Mouse (Mus musculus) intestine, embryonic 15.5 days (tissue): Measurements from ENCODE around the gene Endov. TPM values are rescaled to one million over a fixed set of nuclear protein-coding genes. Genes with fewer than 3 reads are reported as not detected.

Source experiments
- ATAC-seq: fragments of 200-750 bp; cut with Nextera tagmentation; 2 replicates; pipeline ENCODE4 v1.8.0; 2017; ENCODE audit warnings: moderate TSS enrichment, moderate library complexity
- H3K27ac ChIP-seq: fragments of 300-500 bp; sonication (generic); 2 replicates; pipeline ENCODE4 v1.5.1; 2015; ENCODE audit warnings: mild to moderate bottlenecking, inconsistent platforms
- H3K27me3 ChIP-seq: fragments of 300-500 bp; sonication (generic); replicated peaks from 2 replicates; pipeline ENCODE4 v1.6.1; 2015; ENCODE audit warnings: inconsistent platforms
- H3K36me3 ChIP-seq: fragments of 300-500 bp; sonication (generic); 2 replicates; pipeline ENCODE4 v1.6.1; 2015; ENCODE audit warnings: inconsistent platforms
- H3K4me1 ChIP-seq: fragments of 300-500 bp; sonication (generic); replicated peaks from 2 replicates; pipeline ENCODE4 v1.6.1; 2015; ENCODE audit warnings: inconsistent platforms
- H3K4me2 ChIP-seq: fragments of 300-500 bp; sonication (generic); replicated peaks from 2 replicates; pipeline ENCODE4 v1.6.1; 2015; ENCODE audit warnings: mild to moderate bottlenecking, inconsistent platforms
- H3K4me3 ChIP-seq: fragments of 300-500 bp; sonication (generic); replicated peaks from 2 replicates; pipeline ENCODE4 v1.5.1; 2015; ENCODE audit warnings: inconsistent platforms
- H3K9ac ChIP-seq: fragments of 300-500 bp; sonication (generic); 2 replicates; pipeline ENCODE4 v1.6.1; 2015; ENCODE audit warnings: inconsistent platforms
- H3K9me3 ChIP-seq: fragments of 300-500 bp; sonication (generic); 2 replicates; pipeline ENCODE4 v1.6.1; 2016; ENCODE audit warnings: inconsistent platforms
- WGBS: fragments of 180-500 bp; shearing (Covaris S2); methylation state at CpG from one replicate; pipeline ENCODE4 v1.1.7; 2015; 5-methylcytosine and 5-hydroxymethylcytosine counted together
- polyA plus RNA-seq: library from polyadenylated mRNA; unstranded; fragments of >200 nt; fragmentation: Nextera tagmentation; extraction: Ambion mirVana; gene quantifications from 2 replicates; pipeline ENCODE4 v1.2.1, GENCODE M21; 2015

Endov gene
- polyA plus RNA-seq, 1 experiment from 2014 or later: 15.6 TPM

DNA sequence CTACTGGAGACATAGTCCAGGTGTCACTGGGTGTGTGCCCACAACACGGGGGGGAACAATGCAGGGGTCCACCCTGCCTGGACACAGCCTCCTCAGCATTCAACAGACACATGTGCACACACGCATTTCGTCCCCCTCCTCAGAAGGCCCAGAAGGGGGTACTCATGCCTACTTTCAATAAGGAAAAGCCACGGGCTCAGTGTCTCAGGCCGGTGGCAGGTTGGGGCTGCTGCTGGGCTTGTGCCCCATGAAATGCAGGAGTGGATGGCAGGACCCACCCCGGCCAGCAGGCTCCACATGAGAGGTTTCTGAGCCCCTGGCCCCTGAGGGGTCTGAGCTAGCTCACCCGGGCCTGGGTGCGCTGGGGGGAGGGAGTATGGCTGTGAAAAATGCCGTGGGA, 49.9 kb downstream of the Endov start:
- no peak overlapping the region for H3K4me3 ChIP-seq
- no peak overlapping the region for H3K27ac ChIP-seq
- ATAC-seq: no peak
- H3K4me1 ChIP-seq: peaks cover 3% of the 10 kb centered on the region; the same call in 1 of the 2 replicates
- H3K4me2 ChIP-seq: no peak overlapping the region
- H3K27me3 ChIP-seq: peaks cover 47% of the 10 kb centered on the region
- WGBS: 79% methylated on average over 9 of the region's 9 CpGs
- H3K36me3 ChIP-seq: no peaks in the 10 kb centered on the region
- H3K9me3 ChIP-seq: no peaks in the 10 kb centered on the region
- no peak overlapping the region for H3K9ac ChIP-seq

DNA sequence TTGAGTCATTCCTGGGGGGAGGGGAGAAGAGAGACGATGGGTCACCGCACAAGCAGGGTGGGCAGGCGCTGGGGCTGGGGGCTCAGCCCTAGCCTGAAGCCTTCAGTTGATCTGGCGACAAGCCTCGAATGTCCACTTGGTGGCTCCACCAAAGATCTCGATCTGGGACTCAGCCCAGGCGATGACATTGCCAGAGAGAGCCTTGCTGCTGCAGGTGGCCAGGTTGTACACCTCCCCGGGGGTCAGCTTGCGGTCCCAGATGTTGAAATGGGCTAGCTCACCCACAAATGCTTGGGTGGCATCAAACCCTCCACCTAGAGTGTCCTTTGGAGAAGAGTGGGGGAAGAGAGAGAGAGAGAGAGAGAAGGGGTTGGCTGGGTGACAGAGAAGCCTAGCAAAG, 51.2 kb downstream of the Endov start:
- Histone ChIP-seq H3K27me3 (peaks cover 60% of the 10 kb centered on the region), H3K9ac (no peak overlapping the region), H3K9me3 (no peaks in the 10 kb centered on the region), H3K36me3 (no peaks in the 10 kb centered on the region), H3K4me3 (no peak overlapping the region), H3K4me1 (peaks cover 16% of the 10 kb centered on the region), H3K4me2 (no peak overlapping the region), H3K27ac (no peak overlapping the region)
- no peak for ATAC-seq
- WGBS: 51% methylated on average over 9 of the region's 9 CpGs

- H3K9me3 ChIP-seq: no peaks in the 10 kb centered on the region
- H3K4me1 ChIP-seq: peaks cover 21% of the 10 kb centered on the region
- H3K36me3 ChIP-seq: no peaks in the 10 kb centered on the region
- WGBS: 72% methylated on average over 5 of the region's 5 CpGs
- no peak overlapping the region for H3K4me2 ChIP-seq
- H3K9ac ChIP-seq: no peak overlapping the region
- ATAC-seq: no peak
- no peak overlapping the region for H3K4me3 ChIP-seq
- H3K27ac ChIP-seq: no peak overlapping the region
- H3K27me3 ChIP-seq: peaks cover 65% of the 10 kb centered on the region
Observed at GRCm38 (mm10) chr11:119542886-119543285, 51.7 kb downstream of the Endov start.

DNA sequence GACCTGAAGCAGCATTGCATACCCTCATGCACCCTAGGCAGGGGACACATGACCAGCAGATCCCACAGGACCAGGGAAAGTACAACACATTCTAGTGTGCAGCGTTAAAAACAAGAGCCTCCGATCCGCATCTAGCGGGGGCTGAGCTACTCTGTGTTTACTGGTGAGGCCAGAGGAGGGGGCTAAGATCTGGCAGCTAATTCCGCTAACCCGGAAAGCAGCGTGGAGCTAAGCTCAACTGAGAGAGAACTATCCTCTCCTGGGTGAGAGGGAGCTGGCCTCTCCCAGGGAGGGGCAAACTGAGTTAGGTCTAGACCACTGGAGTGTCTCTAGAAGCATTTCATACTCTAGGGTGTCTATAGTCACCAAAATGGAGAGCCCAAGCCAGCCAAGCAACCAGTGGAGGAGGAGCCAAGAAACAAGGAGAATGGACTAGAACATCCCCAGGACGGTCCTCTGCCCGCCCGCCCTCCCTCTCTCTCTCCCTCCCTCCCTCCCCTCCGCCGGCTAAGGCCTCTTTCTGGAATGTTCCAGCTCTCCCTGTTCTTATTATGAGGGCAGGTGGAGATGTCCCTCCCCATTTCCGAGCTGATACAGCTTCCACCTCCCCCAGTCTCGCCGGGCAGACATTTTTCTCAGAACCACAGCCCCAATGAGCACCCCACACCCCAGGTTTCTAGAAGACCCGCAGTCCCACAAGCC, 52.8 kb downstream of the Endov start:
- H3K4me1 ChIP-seq: peaks cover 32% of the 10 kb centered on the region
- no peak for ATAC-seq
- no peak overlapping the region for H3K9ac ChIP-seq
- no peak overlapping the region for H3K4me2 ChIP-seq
- no peak overlapping the region for H3K4me3 ChIP-seq
- 47% methylated on average over 16 of the region's 16 CpGs for WGBS
- H3K9me3 ChIP-seq: no peaks in the 10 kb centered on the region
- H3K27ac ChIP-seq: no peak overlapping the region
- no peaks in the 10 kb centered on the region for H3K36me3 ChIP-seq
- peaks cover 76% of the 10 kb centered on the region for H3K27me3 ChIP-seq

GRCm38 (mm10) chr11:119544518-119545105, 53.5 kb downstream of the Endov start:
- H3K27me3 ChIP-seq: peaks cover 82% of the 10 kb centered on the region
- no peak overlapping the region for H3K4me2 ChIP-seq
- H3K9me3 ChIP-seq: no peaks in the 10 kb centered on the region
- no peak for ATAC-seq
- no peak overlapping the region for H3K4me3 ChIP-seq
- H3K4me1 ChIP-seq: peaks cover 38% of the 10 kb centered on the region
- no peak overlapping the region for H3K9ac ChIP-seq
- H3K27ac ChIP-seq: no peak overlapping the region
- no peaks in the 10 kb centered on the region for H3K36me3 ChIP-seq
- WGBS: 86% methylated on average over 15 of the region's 15 CpGs

DNA sequence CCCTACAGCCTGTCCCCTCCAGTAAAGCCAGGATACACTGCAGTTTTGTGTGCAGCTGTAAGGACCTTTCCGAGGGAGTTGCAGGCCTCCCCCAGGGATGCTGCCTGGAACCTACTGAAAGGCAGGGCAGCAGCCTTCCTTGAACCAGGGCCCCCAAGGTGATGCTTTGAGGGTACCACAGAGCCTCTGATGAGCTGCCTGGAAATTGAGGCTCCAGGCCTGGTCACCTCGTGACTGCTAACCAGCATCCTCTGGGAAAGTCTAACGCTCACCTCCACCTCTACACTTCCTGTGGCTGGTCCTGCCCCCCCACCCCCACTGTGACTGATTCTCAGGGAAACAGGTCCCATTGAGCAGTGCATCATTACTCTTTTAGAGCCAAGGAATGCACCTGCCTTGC, 54.1 kb downstream of the Endov start:
- Histone ChIP-seq H3K27ac (no peak overlapping the region), H3K9me3 (no peaks in the 10 kb centered on the region), H3K4me2 (no peak overlapping the region), H3K4me1 (peaks cover 39% of the 10 kb centered on the region), H3K27me3 (peaks cover 84% of the 10 kb centered on the region), H3K4me3 (no peak overlapping the region), H3K9ac (no peak overlapping the region), H3K36me3 (no peaks in the 10 kb centered on the region)
- 63% methylated on average over 3 of the region's 3 CpGs for WGBS
- ATAC-seq: no peak

- H3K4me1 ChIP-seq: peaks cover 39% of the 10 kb centered on the region
- H3K27me3 ChIP-seq: peaks cover 84% of the 10 kb centered on the region
- H3K9ac ChIP-seq: 0 out of 2 replicates have a peak overlapping the region, but pooled peaks have one; percentile 2
- H3K27ac ChIP-seq: no peak overlapping the region
- no peak for ATAC-seq
- no peaks in the 10 kb centered on the region for H3K36me3 ChIP-seq
- H3K4me3 ChIP-seq: peak overlapping the region; percentile 59
- H3K9me3 ChIP-seq: no peaks in the 10 kb centered on the region
- peak overlapping the region; percentile 100 for H3K4me2 ChIP-seq
- 5% methylated on average over 10 of the region's 10 CpGs for WGBS
Observed at GRCm38 (mm10) chr11:119545741-119546495, 54.8 kb downstream of the Endov start.

DNA sequence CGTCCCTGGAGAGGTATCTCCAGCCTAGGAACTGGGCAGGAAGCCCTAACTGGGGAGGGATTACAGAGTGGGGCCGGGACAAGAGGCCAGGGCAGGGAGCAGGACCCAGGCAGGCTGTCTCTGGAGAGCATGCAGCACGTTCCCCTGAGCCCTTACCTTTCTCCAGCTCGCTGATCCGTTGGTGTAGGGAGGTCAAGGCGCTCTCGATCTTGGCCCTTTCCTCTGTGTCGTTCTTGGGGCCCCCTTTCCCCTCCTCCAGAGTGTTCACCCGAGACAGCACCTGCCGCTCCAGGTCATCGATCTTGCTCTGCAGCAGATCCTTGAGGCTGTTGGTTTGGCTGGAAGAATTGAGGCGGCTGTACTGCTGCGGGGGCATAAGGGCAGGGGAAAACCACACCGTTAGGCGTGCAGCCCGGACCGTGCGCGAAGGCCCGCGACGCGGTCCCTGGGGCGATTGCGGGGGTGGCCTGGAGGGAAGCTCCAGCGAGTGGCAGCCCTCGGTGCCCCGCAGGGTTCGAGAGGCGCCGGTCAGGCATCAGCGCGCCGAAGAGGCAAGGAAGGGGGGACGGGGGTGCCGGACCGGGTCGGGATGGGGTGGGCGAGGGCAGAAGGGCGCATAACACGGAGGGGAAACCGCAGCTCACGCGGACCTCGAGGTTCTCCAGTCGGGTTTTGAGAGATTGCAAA, 55.5 kb downstream of the Endov start:
- no peaks in the 10 kb centered on the region for H3K36me3 ChIP-seq
- under 1% methylated on average over 46 of the region's 46 CpGs for whole genome bisulfite sequencing
- ATAC-seq: no peak
- H3K4me1 ChIP-seq: peaks cover 39% of the 10 kb centered on the region
- H3K9me3 ChIP-seq: no peaks in the 10 kb centered on the region
- H3K27me3 ChIP-seq: peaks cover 88% of the 10 kb centered on the region
- H3K9ac ChIP-seq: peak overlapping the region; percentile 52; the same call in 1 of the 2 replicates
- no peak overlapping the region for H3K27ac ChIP-seq
- H3K4me3 ChIP-seq: peak overlapping the region; percentile 59
- peak overlapping the region; percentile 100 for H3K4me2 ChIP-seq

GRCm38 (mm10) chr11:119547183-119547921, 56.2 kb downstream of the Endov start, which contains the start of gene Nptx1:
TSS of gene Nptx1 (minus strand) at chr11:119547753.
- H3K4me2 ChIP-seq: peak within 1 kb of the TSS; percentile 100
- peak within 1 kb of the TSS; percentile 59 for H3K4me3 ChIP-seq
- no peaks in the 10 kb centered on the region for H3K9me3 ChIP-seq
- H3K27ac ChIP-seq: no peak within 1 kb of the TSS
- H3K27me3 ChIP-seq: peaks cover 84% of the 10 kb centered on the region
- no peaks in the 10 kb centered on the region for H3K36me3 ChIP-seq
- WGBS: under 1% methylated on average over 81 of the region's 90 CpGs
- H3K9ac ChIP-seq: peak within 1 kb of the TSS; percentile 52
- H3K4me1 ChIP-seq: peaks cover 39% of the 10 kb centered on the region
- ATAC-seq: peak; percentile 34; the same call in 1 of the 2 replicates

- Histone ChIP-seq H3K4me1 (peaks cover 39% of the 10 kb centered on the region), H3K27me3 (peaks cover 77% of the 10 kb centered on the region), H3K27ac (no peak overlapping the region), H3K4me3 (peak overlapping the region; percentile 59), H3K9me3 (no peaks in the 10 kb centered on the region), H3K9ac (peak overlapping the region; percentile 52), H3K36me3 (no peaks in the 10 kb centered on the region), H3K4me2 (peak overlapping the region; percentile 100)
- under 1% methylated on average over 35 of the region's 39 CpGs for WGBS
- no peak for ATAC-seq
Observed at GRCm38 (mm10) chr11:119547951-119548591, 56.9 kb downstream of the Endov start.

- Histone ChIP-seq H3K9me3 (no peaks in the 10 kb centered on the region), H3K36me3 (no peaks in the 10 kb centered on the region), H3K27ac (no peak overlapping the region), H3K4me2 (peak overlapping the region; percentile 100), H3K9ac (0 out of 2 replicates have a peak overlapping the region, but pooled peaks have one; percentile 30), H3K4me3 (peak overlapping the region; percentile 59), H3K27me3 (peaks cover 74% of the 10 kb centered on the region), H3K4me1 (peaks cover 39% of the 10 kb centered on the region)
- WGBS: under 1% methylated on average over 37 of the region's 37 CpGs
- no peak for ATAC-seq
Observed at GRCm38 (mm10) chr11:119548741-119549370, 57.7 kb downstream of the Endov start.
